Mouse (Mus musculus): ENCODE results near the gene Tdrd7. TPM values are rescaled to one million over a fixed set of nuclear protein-coding genes. Genes with fewer than 3 reads are reported as not detected.

Tdrd7 gene
- polyA plus RNA-seq, 1 experiment from 2014 or later, result 24.7 TPM

DNA sequence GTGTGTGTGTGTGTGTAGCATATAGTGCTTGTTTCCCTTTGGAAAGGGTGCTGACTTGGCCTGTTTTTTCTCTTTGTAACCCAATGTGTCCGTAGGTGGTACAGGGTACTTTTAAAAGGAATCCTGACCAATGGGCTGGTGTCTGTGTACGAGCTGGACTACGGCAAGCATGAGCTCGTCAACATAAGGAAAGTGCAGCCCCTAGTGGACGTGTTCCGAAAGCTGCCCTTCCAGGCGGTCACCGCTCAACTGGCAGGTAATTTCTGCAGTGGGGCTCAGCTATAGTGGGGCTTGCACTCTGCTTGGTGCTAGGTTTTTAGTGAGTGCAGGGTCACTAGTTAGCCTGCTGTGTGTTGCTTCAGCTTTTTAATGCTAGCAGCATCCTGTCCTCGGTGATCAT is 64.4 kb downstream of the Tdrd7 start:
- DNase-seq, result peak; percentile 61
- no peaks in the 10 kb centered on the region for H3K36me3 ChIP-seq (ENCODE audit: control insufficient read depth, insufficient read depth, low read length)
- no peak overlapping the region for H3K4me3 ChIP-seq (replicated peaks; ENCODE audit: low read depth, low read length)
- ATAC-seq (ENCODE audit: low FRiP score, low TSS enrichment), result no peak
- H3K27me3 ChIP-seq (ENCODE audit: control insufficient read depth, insufficient read depth, low read length), result no peaks in the 10 kb centered on the region
- WGBS, result 59% methylated on average over 9 of the region's 9 CpGs
- no peaks in the 10 kb centered on the region for H3K9me3 ChIP-seq (ENCODE audit: control insufficient read depth, low read length)
- H3K4me2 ChIP-seq (ENCODE audit: low read length), result no peak overlapping the region
- no peaks in the 10 kb centered on the region for H3K4me1 ChIP-seq (ENCODE audit: control insufficient read depth, insufficient read depth, low read length)
- H3K27ac ChIP-seq (replicated peaks; ENCODE audit: low read depth, low read length), result no peak overlapping the region
- no peak overlapping the region for H3K9ac ChIP-seq (replicated peaks; ENCODE audit: low read length)

GRCm38 (mm10) chr4:46032448-46032847 is 67.3 kb downstream of the Tdrd7 start:
- H3K4me2 ChIP-seq (ENCODE audit: low read length), result no peak overlapping the region
- no peak overlapping the region for H3K4me3 ChIP-seq (replicated peaks; ENCODE audit: low read depth, low read length)
- no peak overlapping the region for H3K9ac ChIP-seq (replicated peaks; ENCODE audit: low read length)
- no peaks in the 10 kb centered on the region for H3K36me3 ChIP-seq (ENCODE audit: control insufficient read depth, insufficient read depth, low read length)
- H3K27ac ChIP-seq (replicated peaks; ENCODE audit: low read depth, low read length), result no peak overlapping the region
- no peak for DNase-seq
- WGBS, result 68% methylated on average over 9 of the region's 9 CpGs
- no peaks in the 10 kb centered on the region for H3K9me3 ChIP-seq (ENCODE audit: control insufficient read depth, low read length)
- H3K4me1 ChIP-seq (ENCODE audit: control insufficient read depth, insufficient read depth, low read length), result no peaks in the 10 kb centered on the region
- no peak for ATAC-seq (ENCODE audit: low FRiP score, low TSS enrichment)
- H3K27me3 ChIP-seq (ENCODE audit: control insufficient read depth, insufficient read depth, low read length), result peaks cover 2% of the 10 kb centered on the region; the same call in 1 of the 2 replicates

GRCm38 (mm10) chr4:46033197-46033596 is 68.1 kb downstream of the Tdrd7 start:
- Histone ChIP-seq H3K9me3 (ENCODE audit: control insufficient read depth, low read length) (no peaks in the 10 kb centered on the region), H3K36me3 (ENCODE audit: control insufficient read depth, insufficient read depth, low read length) (no peaks in the 10 kb centered on the region), H3K4me3 (replicated peaks; ENCODE audit: low read depth, low read length) (no peak overlapping the region), H3K4me1 (ENCODE audit: control insufficient read depth, insufficient read depth, low read length) (no peaks in the 10 kb centered on the region), H3K27ac (replicated peaks; ENCODE audit: low read depth, low read length) (no peak overlapping the region), H3K4me2 (ENCODE audit: low read length) (no peak overlapping the region), H3K9ac (replicated peaks; ENCODE audit: low read length) (no peak overlapping the region), H3K27me3 (ENCODE audit: control insufficient read depth, insufficient read depth, low read length) (peaks cover 10% of the 10 kb centered on the region; the same call in 1 of the 2 replicates)
- 91% methylated on average over 2 of the region's 2 CpGs for WGBS
- ATAC-seq (ENCODE audit: low FRiP score, low TSS enrichment) (no peak), DNase-seq (no peak)

DNA sequence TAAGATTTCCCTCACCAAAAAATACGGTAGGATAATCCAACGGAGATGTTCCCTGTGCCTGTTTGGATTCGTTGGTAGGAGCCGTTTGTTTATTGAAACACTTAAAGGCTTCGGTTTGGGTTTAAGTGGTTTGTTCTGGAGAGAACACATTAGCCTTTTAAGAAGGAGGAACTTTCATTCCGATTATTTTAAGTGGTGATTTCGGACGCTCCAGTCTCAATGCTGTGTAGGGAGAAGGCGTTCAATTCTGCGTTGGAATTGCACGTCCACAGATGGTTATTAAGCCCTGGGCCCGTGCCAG is 73.4 kb downstream of the Tdrd7 start:
- Histone ChIP-seq H3K27me3 (ENCODE audit: control insufficient read depth, insufficient read depth, low read length) (peaks cover 33% of the 10 kb centered on the region), H3K9me3 (ENCODE audit: control insufficient read depth, low read length) (no peaks in the 10 kb centered on the region), H3K4me3 (replicated peaks; ENCODE audit: low read depth, low read length) (peak overlapping the region; percentile 50), H3K27ac (replicated peaks; ENCODE audit: low read depth, low read length) (no peak overlapping the region), H3K4me1 (ENCODE audit: control insufficient read depth, insufficient read depth, low read length) (peaks cover 15% of the 10 kb centered on the region), H3K36me3 (ENCODE audit: control insufficient read depth, insufficient read depth, low read length) (no peaks in the 10 kb centered on the region), H3K4me2 (ENCODE audit: low read length) (peak overlapping the region; percentile 98), H3K9ac (replicated peaks; ENCODE audit: low read length) (peak overlapping the region; percentile 55; the same call in 1 of the 2 replicates)
- no peak for DNase-seq
- 10% methylated on average over 12 of the region's 12 CpGs for WGBS
- no peak for ATAC-seq (ENCODE audit: low FRiP score, low TSS enrichment)

GRCm38 (mm10) chr4:46038892-46039751 is 74.0 kb downstream of the Tdrd7 start, which contains the start of gene Tmod1:
Gene Tmod1, plus strand, starts transcription at chr4:46038935.
- Histone ChIP-seq H3K9ac (replicated peaks; ENCODE audit: low read length) (peak within 1 kb of the TSS; percentile 55), H3K4me1 (ENCODE audit: control insufficient read depth, insufficient read depth, low read length) (peaks cover 15% of the 10 kb centered on the region), H3K36me3 (ENCODE audit: control insufficient read depth, insufficient read depth, low read length) (no peaks in the 10 kb centered on the region), H3K4me2 (ENCODE audit: low read length) (peak within 1 kb of the TSS; percentile 98), H3K4me3 (replicated peaks; ENCODE audit: low read depth, low read length) (peak within 1 kb of the TSS; percentile 50), H3K27ac (replicated peaks; ENCODE audit: low read depth, low read length) (no peak within 1 kb of the TSS), H3K9me3 (ENCODE audit: control insufficient read depth, low read length) (no peaks in the 10 kb centered on the region), H3K27me3 (ENCODE audit: control insufficient read depth, insufficient read depth, low read length) (peaks cover 33% of the 10 kb centered on the region)
- ATAC-seq (ENCODE audit: low FRiP score, low TSS enrichment) (peak; percentile 48; the same call in 1 of the 2 replicates), DNase-seq (peak; percentile 64)
- WGBS, result under 1% methylated on average over 70 of the region's 72 CpGs

- DNase-seq, result no peak
- no peak overlapping the region for H3K4me3 ChIP-seq (replicated peaks; ENCODE audit: low read depth, low read length)
- peaks cover 33% of the 10 kb centered on the region for H3K27me3 ChIP-seq (ENCODE audit: control insufficient read depth, insufficient read depth, low read length)
- no peaks in the 10 kb centered on the region for H3K9me3 ChIP-seq (ENCODE audit: control insufficient read depth, low read length)
- WGBS, result 17% methylated on average over 6 of the region's 6 CpGs
- H3K27ac ChIP-seq (replicated peaks; ENCODE audit: low read depth, low read length), result no peak overlapping the region
- no peak overlapping the region; the same call in 1 of the 2 replicates for H3K9ac ChIP-seq (replicated peaks; ENCODE audit: low read length)
- peaks cover 15% of the 10 kb centered on the region for H3K4me1 ChIP-seq (ENCODE audit: control insufficient read depth, insufficient read depth, low read length)
- H3K4me2 ChIP-seq (ENCODE audit: low read length), result peak overlapping the region; percentile 98
- no peaks in the 10 kb centered on the region for H3K36me3 ChIP-seq (ENCODE audit: control insufficient read depth, insufficient read depth, low read length)
- ATAC-seq (ENCODE audit: low FRiP score, low TSS enrichment), result no peak
Observed at GRCm38 (mm10) chr4:46039899-46040298, 74.8 kb downstream of the Tdrd7 start.

- peaks cover 33% of the 10 kb centered on the region for H3K27me3 ChIP-seq (ENCODE audit: control insufficient read depth, insufficient read depth, low read length)
- no peak overlapping the region for H3K27ac ChIP-seq (replicated peaks; ENCODE audit: low read depth, low read length)
- ATAC-seq (ENCODE audit: low FRiP score, low TSS enrichment) (no peak), DNase-seq (peak; percentile 24)
- peaks cover 15% of the 10 kb centered on the region for H3K4me1 ChIP-seq (ENCODE audit: control insufficient read depth, insufficient read depth, low read length)
- H3K36me3 ChIP-seq (ENCODE audit: control insufficient read depth, insufficient read depth, low read length), result no peaks in the 10 kb centered on the region
- H3K9me3 ChIP-seq (ENCODE audit: control insufficient read depth, low read length), result no peaks in the 10 kb centered on the region
- H3K4me3 ChIP-seq (replicated peaks; ENCODE audit: low read depth, low read length), result no peak overlapping the region
- H3K9ac ChIP-seq (replicated peaks; ENCODE audit: low read length), result no peak overlapping the region
- H3K4me2 ChIP-seq (ENCODE audit: low read length), result no peak overlapping the region
- WGBS, result 28% methylated on average over 9 of the region's 9 CpGs
Observed at GRCm38 (mm10) chr4:46040594-46041192, 75.6 kb downstream of the Tdrd7 start.

GRCm38 (mm10) chr4:46041761-46042504 is 76.8 kb downstream of the Tdrd7 start:
- DNase-seq (no peak), ATAC-seq (ENCODE audit: low FRiP score, low TSS enrichment) (no peak)
- Histone ChIP-seq H3K27me3 (ENCODE audit: control insufficient read depth, insufficient read depth, low read length) (peaks cover 33% of the 10 kb centered on the region), H3K4me1 (ENCODE audit: control insufficient read depth, insufficient read depth, low read length) (peaks cover 15% of the 10 kb centered on the region), H3K4me2 (ENCODE audit: low read length) (no peak overlapping the region), H3K36me3 (ENCODE audit: control insufficient read depth, insufficient read depth, low read length) (no peaks in the 10 kb centered on the region), H3K4me3 (replicated peaks; ENCODE audit: low read depth, low read length) (no peak overlapping the region), H3K27ac (replicated peaks; ENCODE audit: low read depth, low read length) (no peak overlapping the region), H3K9me3 (ENCODE audit: control insufficient read depth, low read length) (no peaks in the 10 kb centered on the region), H3K9ac (replicated peaks; ENCODE audit: low read length) (no peak overlapping the region)
- 23% methylated on average over 7 of the region's 7 CpGs for WGBS
